In the genomic region with DNA sequence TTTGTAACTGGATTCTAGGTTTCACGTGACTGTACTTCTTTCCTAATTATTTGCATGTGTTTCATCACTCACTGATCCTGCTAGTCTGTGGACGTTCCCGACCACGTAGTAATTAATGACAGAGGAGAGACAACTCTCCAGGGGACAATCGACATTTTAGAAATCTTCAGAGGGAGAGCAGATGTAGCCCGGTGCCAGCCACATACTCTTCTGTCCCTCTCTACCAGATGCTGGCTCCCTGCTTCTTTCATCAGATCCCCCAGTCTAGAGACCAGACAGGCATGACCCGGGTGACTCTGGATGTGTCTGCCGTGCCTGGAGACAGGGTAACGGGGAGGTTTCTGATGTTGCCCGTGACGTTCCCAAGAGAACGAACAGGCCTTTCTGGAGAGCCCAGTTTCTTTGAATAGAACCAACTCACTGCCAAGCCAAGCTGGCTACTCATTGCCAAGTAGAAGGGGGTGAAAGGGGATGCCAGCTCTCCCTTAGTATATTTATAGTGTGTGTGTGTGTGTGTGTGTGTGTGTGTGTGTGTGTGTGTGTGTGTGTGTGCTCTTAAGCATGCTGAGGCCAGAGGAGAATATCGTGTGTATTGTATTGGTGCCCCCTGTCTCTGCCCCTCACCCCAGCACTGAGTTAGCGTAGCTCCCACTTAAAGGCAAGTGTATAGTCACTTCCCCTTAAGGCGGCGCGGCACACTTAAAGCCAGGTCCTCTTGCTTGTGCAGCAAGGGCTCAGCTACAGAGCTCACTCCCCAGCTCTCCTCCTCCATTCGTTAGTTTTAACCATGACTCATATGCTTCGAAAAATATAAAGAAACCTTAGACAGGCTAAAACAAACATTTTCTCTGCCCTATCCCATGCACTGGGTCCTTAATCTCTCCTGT, we compare ENCODE assay signal across 7 mouse cellular contexts.
DNase-seq lines count a peak whose midpoint lies in the region; ATAC-seq and TF ChIP-seq lines count a peak whose summit lies in the region.

No protein-coding gene starts in this region.

- ATAC-seq in forebrain, embryonic 16.5 days = peak; percentile 64
- ATAC-seq in hindbrain, embryonic 16.5 days = peak; percentile 92

- no peaks in the 10 kb centered on the region for H3K36me3 ChIP-seq in forebrain, embryonic 16.5 days (ENCODE audit: control insufficient read depth, insufficient read depth)
- H3K36me3 ChIP-seq in hindbrain, embryonic 16.5 days (ENCODE audit: control insufficient read depth, insufficient read depth, low read length) = peaks cover 6% of the 10 kb centered on the region

- 44% methylated on average over 19 of the region's 19 CpGs for WGBS in lung, adult 2 months
- WGBS in forebrain, embryonic 16.5 days = 50% methylated on average over 19 of the region's 19 CpGs
- 47% methylated on average over 19 of the region's 19 CpGs for WGBS in hindbrain, embryonic 16.5 days

- no peak overlapping the region for H3K9ac ChIP-seq in forebrain, embryonic 16.5 days (replicated peaks; ENCODE audit: low read depth, low read length)
- no peak overlapping the region for H3K9ac ChIP-seq in hindbrain, embryonic 16.5 days (ENCODE audit: low read depth, low read length)

- no peak overlapping the region for H3K4me3 ChIP-seq in lung, adult 2 months (replicated peaks; ENCODE audit: extremely low read depth, low read depth, low read length)
- H3K4me3 ChIP-seq in cortical plate, adult 2 months (ENCODE audit: insufficient read depth, low read length) = no peak overlapping the region
- no peak overlapping the region for H3K4me3 ChIP-seq in forebrain, embryonic 16.5 days (replicated peaks; ENCODE audit: low read length)
- no peak overlapping the region for H3K4me3 ChIP-seq in hindbrain, embryonic 16.5 days (ENCODE audit: low read length)

- H3K4me2 ChIP-seq in forebrain, embryonic 16.5 days (ENCODE audit: low read length) = no peak overlapping the region
- peak overlapping the region; percentile 17; the same call in 1 of the 2 replicates for H3K4me2 ChIP-seq in hindbrain, embryonic 16.5 days (ENCODE audit: low read length)

- peak; percentile 38 to 46 for DNase-seq in lung, adult 18-20 months
- DNase-seq in lung, adult 2 months = no peak
- DNase-seq in skeletal muscle tissue, adult 2 months (ENCODE audit: low read depth, low spot score) = peak; percentile 92
- no peak for DNase-seq in liver

- no peaks in the 10 kb centered on the region for H3K27me3 ChIP-seq in forebrain, embryonic 16.5 days (replicated peaks; ENCODE audit: control insufficient read depth, insufficient read depth, low read length)
- no peaks in the 10 kb centered on the region for H3K27me3 ChIP-seq in hindbrain, embryonic 16.5 days (replicated peaks; ENCODE audit: control insufficient read depth, insufficient read depth, low read length)

- H3K27ac ChIP-seq in cortical plate, adult 2 months (ENCODE audit: insufficient read depth, low read length) = 0 out of 2 replicates have a peak overlapping the region, but pooled peaks have one; percentile 6
- no peak overlapping the region for H3K27ac ChIP-seq in forebrain, embryonic 16.5 days (ENCODE audit: low read length)
- H3K27ac ChIP-seq in hindbrain, embryonic 16.5 days (ENCODE audit: low read depth, low read length) = peak overlapping the region; percentile 25

- no peak for TF ChIP-seq POLR2A in lung, adult 2 months (IDR thresholded peaks at IDR 0.05; ENCODE audit: borderline replicate concordance, extremely low read depth, low read depth, low read length)
- no peak for TF ChIP-seq POLR2A in cortical plate, adult 2 months (IDR thresholded peaks at IDR 0.05; ENCODE audit: extremely low read depth, insufficient read depth, low read length)

- H3K4me1 ChIP-seq in lung, adult 2 months (ENCODE audit: control insufficient read depth, insufficient read depth, low read length) = peaks cover 7% of the 10 kb centered on the region
- H3K4me1 ChIP-seq in cortical plate, adult 2 months (ENCODE audit: control insufficient read depth, insufficient read depth, low read length) = peaks cover 4% of the 10 kb centered on the region
- H3K4me1 ChIP-seq in forebrain, embryonic 16.5 days (replicated peaks; ENCODE audit: control insufficient read depth, insufficient read depth, low read length) = peaks cover 7% of the 10 kb centered on the region
- peaks cover 4% of the 10 kb centered on the region; the same call in 1 of the 2 replicates for H3K4me1 ChIP-seq in hindbrain, embryonic 16.5 days (ENCODE audit: control insufficient read depth, insufficient read depth, low read depth, low read length)

- H3K9me3 ChIP-seq in forebrain, embryonic 16.5 days (ENCODE audit: control insufficient read depth, low read length) = no peaks in the 10 kb centered on the region
- H3K9me3 ChIP-seq in hindbrain, embryonic 16.5 days (ENCODE audit: control insufficient read depth, low read length) = no peaks in the 10 kb centered on the region

- TF ChIP-seq CTCF in lung, adult 2 months (IDR thresholded peaks at IDR 0.05; ENCODE audit: insufficient read depth, low read length) = no peak
- TF ChIP-seq CTCF in cortical plate, adult 2 months (IDR thresholded peaks at IDR 0.05; ENCODE audit: extremely low read depth, insufficient read depth, low read length) = no peak

Comparison
In these comparisons a context has a peak if more than half of its experiments do, and no peak if none do; other contexts are left out.
1. DNase-seq: peak in lung, adult 18-20 months (2 of 2) and skeletal muscle tissue, adult 2 months (single experiment); none in lung, adult 2 months (single experiment) and liver (single experiment).